Comparison of ENCODE assay signal across 21 mouse cellular contexts in the genomic region with DNA sequence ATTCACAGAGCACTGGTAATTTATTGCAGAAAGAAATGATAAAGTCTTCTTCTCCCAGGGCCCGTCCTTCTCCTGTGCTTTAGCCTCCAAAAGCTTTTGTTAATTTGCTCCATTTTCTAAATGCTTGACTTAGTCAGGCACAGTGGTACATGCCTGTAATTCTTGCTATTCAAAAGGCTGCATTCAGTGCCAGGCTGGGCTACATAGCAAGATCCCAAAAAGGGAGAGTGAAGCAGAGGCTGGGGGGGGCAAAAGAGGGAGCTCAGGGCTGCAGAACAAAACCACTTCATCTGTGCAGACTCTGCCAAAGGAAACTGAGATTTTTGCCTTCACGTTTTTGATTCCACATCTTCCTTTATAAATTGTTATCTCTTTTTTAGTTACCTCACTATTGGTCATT. TPM values are rescaled to one million over a fixed set of nuclear protein-coding genes. Genes with fewer than 3 reads are reported as not detected.
DNase-seq lines count a peak whose midpoint lies in the region; ATAC-seq and TF ChIP-seq lines count a peak whose summit lies in the region.
"Had no signal": no experiment of that assay in that cellular context is flagged by ENCODE, and none has a peak within 500 bp of the region (broad histone marks: within the 10 kb centered on the region; RNA-seq: fewer than 3 reads in every experiment).

No protein-coding gene starts in this region.

- TF ChIP-seq CTCF in forebrain, postnatal 0 days (IDR thresholded peaks at IDR 0.05; ENCODE audit: low read depth), result no peak
- no peak for TF ChIP-seq CTCF in brain, embryonic 14.5 days (IDR thresholded peaks at IDR 0.05; ENCODE audit: borderline replicate concordance, extremely low read depth, insufficient read depth, insufficient read length)

- H3K27ac ChIP-seq in forebrain, embryonic 15.5 days (replicated peaks), result 0 out of 2 replicates have a peak overlapping the region, but pooled peaks have one; percentile 9
- no peak overlapping the region for H3K27ac ChIP-seq in forebrain, postnatal 0 days (ENCODE audit: low read depth, low read length)
- no peak overlapping the region for H3K27ac ChIP-seq in midbrain, embryonic 11.5 days (ENCODE audit: low read depth, low read length)
- no peak overlapping the region for H3K27ac ChIP-seq in midbrain, embryonic 16.5 days (ENCODE audit: low read length)
- H3K27ac ChIP-seq: embryonic facial prominence, embryonic 12.5 days; heart, embryonic 15.5 days; hindbrain, embryonic 13.5 days; hindbrain, postnatal 0 days had no signal

- H3K9me3 ChIP-seq in forebrain, embryonic 15.5 days, result no peaks in the 10 kb centered on the region
- H3K9me3 ChIP-seq in forebrain, postnatal 0 days (ENCODE audit: low read length), result no peaks in the 10 kb centered on the region
- no peaks in the 10 kb centered on the region for H3K9me3 ChIP-seq in midbrain, embryonic 11.5 days (ENCODE audit: control insufficient read depth, low read length)
- H3K9me3 ChIP-seq in midbrain, embryonic 16.5 days (replicated peaks; ENCODE audit: control insufficient read depth, low read length, poor library complexity, severe bottlenecking), result no peaks in the 10 kb centered on the region
- H3K9me3 ChIP-seq: embryonic facial prominence, embryonic 12.5 days; heart, embryonic 15.5 days; hindbrain, embryonic 13.5 days had no signal

- H3K27me3 ChIP-seq in forebrain, embryonic 15.5 days, result no peaks in the 10 kb centered on the region
- H3K27me3 ChIP-seq in forebrain, postnatal 0 days (ENCODE audit: insufficient read depth, low read length), result no peaks in the 10 kb centered on the region
- no peaks in the 10 kb centered on the region for H3K27me3 ChIP-seq in midbrain, embryonic 11.5 days (ENCODE audit: control insufficient read depth, insufficient read depth, low read length)
- no peaks in the 10 kb centered on the region for H3K27me3 ChIP-seq in midbrain, embryonic 16.5 days (ENCODE audit: control insufficient read depth, insufficient read depth, low read depth, low read length)
- H3K27me3 ChIP-seq: CH12.LX; embryonic facial prominence, embryonic 12.5 days; heart, embryonic 15.5 days; hindbrain, embryonic 13.5 days had no signal

- no peak for DNase-seq in forebrain, postnatal 0 days
- peak; percentile 12 for DNase-seq in midbrain, embryonic 11.5 days (ENCODE audit: low spot score, missing footprints)
- DNase-seq in Muller cell, postnatal 12 days (ENCODE audit: inconsistent ontology term), result peak; percentile 91
- peak; percentile 75 for DNase-seq in brain, embryonic 14.5 days (ENCODE audit: low read depth)
- DNase-seq in gastrocnemius, adult 8-10 months (ENCODE audit: low spot score in 2 of 2), result no peak
- DNase-seq: adrenal gland, adult 2 months; adrenal gland, postnatal 25 days; cerebellum, adult 11-12 months; cerebellum, adult 9-10 months; cerebellum, postnatal 25 days; gastrocnemius, postnatal 10 days; heart, adult 18-20 months; heart, postnatal 14 days had no signal

- H3K4me1 ChIP-seq in forebrain, embryonic 15.5 days, result peaks cover 15% of the 10 kb centered on the region
- no peaks in the 10 kb centered on the region; the same call in 1 of the 2 replicates for H3K4me1 ChIP-seq in forebrain, postnatal 0 days (ENCODE audit: insufficient read depth)
- H3K4me1 ChIP-seq in midbrain, embryonic 11.5 days (ENCODE audit: control insufficient read depth, insufficient read depth, low read length), result no peaks in the 10 kb centered on the region
- no peaks in the 10 kb centered on the region for H3K4me1 ChIP-seq in midbrain, embryonic 16.5 days (ENCODE audit: control insufficient read depth, insufficient read depth, low read length)
- H3K4me1 ChIP-seq: embryonic facial prominence, embryonic 12.5 days; heart, embryonic 15.5 days; hindbrain, embryonic 13.5 days had no signal

- no peak overlapping the region for H3K4me3 ChIP-seq in forebrain, embryonic 15.5 days
- no peak overlapping the region for H3K4me3 ChIP-seq in forebrain, postnatal 0 days (ENCODE audit: low read depth, low read length)
- no peak overlapping the region for H3K4me3 ChIP-seq in midbrain, embryonic 11.5 days (ENCODE audit: low read depth, low read length)
- no peak overlapping the region for H3K4me3 ChIP-seq in midbrain, embryonic 16.5 days (ENCODE audit: low read depth, low read length)
- H3K4me3 ChIP-seq: embryonic facial prominence, embryonic 12.5 days; heart, embryonic 15.5 days; hindbrain, embryonic 13.5 days had no signal

- no peak overlapping the region for H3K9ac ChIP-seq in forebrain, embryonic 15.5 days (replicated peaks)
- no peak overlapping the region for H3K9ac ChIP-seq in forebrain, postnatal 0 days
- no peak overlapping the region for H3K9ac ChIP-seq in midbrain, embryonic 11.5 days (ENCODE audit: low read length)
- H3K9ac ChIP-seq in midbrain, embryonic 16.5 days (ENCODE audit: low read depth, low read length), result no peak overlapping the region
- H3K9ac ChIP-seq: embryonic facial prominence, embryonic 12.5 days; heart, embryonic 15.5 days; hindbrain, embryonic 13.5 days had no signal

- H3K4me2 ChIP-seq in forebrain, embryonic 15.5 days (replicated peaks), result no peak overlapping the region
- H3K4me2 ChIP-seq in forebrain, postnatal 0 days (ENCODE audit: low read depth), result no peak overlapping the region
- no peak overlapping the region for H3K4me2 ChIP-seq in midbrain, embryonic 11.5 days
- no peak overlapping the region for H3K4me2 ChIP-seq in midbrain, embryonic 16.5 days (ENCODE audit: low read length)
- H3K4me2 ChIP-seq: embryonic facial prominence, embryonic 12.5 days; heart, embryonic 11.5 days; heart, embryonic 15.5 days; hindbrain, embryonic 13.5 days had no signal

- no peak; the same call in 1 of the 2 replicates for ATAC-seq in forebrain, embryonic 15.5 days (replicated peaks)
- no peak for ATAC-seq in forebrain, postnatal 0 days
- no peak for ATAC-seq in midbrain, embryonic 11.5 days (ENCODE audit: low FRiP score)
- ATAC-seq in midbrain, embryonic 16.5 days, result no peak
- ATAC-seq: hindbrain, postnatal 0 days had no signal

- no peak for TF ChIP-seq POLR2A in brain, embryonic 14.5 days (IDR thresholded peaks at IDR 0.05; ENCODE audit: borderline replicate concordance, extremely low read depth, insufficient read depth, insufficient read length, poor library complexity, severe bottlenecking)

- 45% methylated on average over 2 of the region's 2 CpGs for WGBS in forebrain, embryonic 15.5 days
- 45% methylated on average over 2 of the region's 2 CpGs for WGBS in forebrain, postnatal 0 days
- 83% methylated on average over 2 of the region's 2 CpGs for WGBS in midbrain, embryonic 11.5 days
- WGBS in midbrain, embryonic 16.5 days, result 65% methylated on average over 2 of the region's 2 CpGs

- peaks cover 27% of the 10 kb centered on the region; the same call in 1 of the 2 replicates for H3K36me3 ChIP-seq in forebrain, embryonic 15.5 days
- peaks cover 5% of the 10 kb centered on the region; the same call in 1 of the 2 replicates for H3K36me3 ChIP-seq in forebrain, postnatal 0 days (ENCODE audit: insufficient read depth)
- H3K36me3 ChIP-seq in midbrain, embryonic 11.5 days (ENCODE audit: control insufficient read depth, insufficient read depth, low read length), result 0 out of 2 replicates have a peak, but pooled peaks cover 2% of the 10 kb centered on the region
- peaks cover 15% of the 10 kb centered on the region for H3K36me3 ChIP-seq in midbrain, embryonic 16.5 days (ENCODE audit: control insufficient read depth, insufficient read depth, low read length)

RNA-seq across cellular contexts. Expression of a gene that starts 28.7 kb away (rescaled TPM):
- polyA plus RNA-seq in forebrain, embryonic 15.5 days (2015; fragmentation: Nextera tagmentation; extraction: Ambion mirVana), result 87.6 and 88.3 TPM in 2 replicates
- 50.7 and 61.6 TPM in 2 replicates for total RNA-seq in forebrain, postnatal 0 days (2014; rRNA removed)
- 64.6 and 66.9 TPM in 2 replicates for polyA plus RNA-seq in forebrain, postnatal 0 days (2015; fragmentation: Nextera tagmentation; extraction: Ambion mirVana)
- 76.8 and 79.4 TPM in 2 replicates for polyA plus RNA-seq in midbrain, embryonic 11.5 days (2014; fragmentation: Nextera tagmentation; extraction: Ambion mirVana)
- polyA plus RNA-seq in midbrain, embryonic 16.5 days (2015; fragmentation: Nextera tagmentation; extraction: Ambion mirVana), result 84.8 and 94.5 TPM in 2 replicates
- polyA plus RNA-seq in brain, embryonic 14.5 days (2012; rRNA removed), result 45.2 and 53.5 TPM in 2 replicates
- 10 to 100 TPM; 60.5 to 70.7 (median 68.5) TPM for total RNA-seq in gastrocnemius, adult 8-10 months (2022)

Comparison
In these comparisons a context has a peak if more than half of its experiments do, and no peak if none do; other contexts are left out.
1. DNase-seq: peak in midbrain, embryonic 11.5 days (single experiment), Muller cell, postnatal 12 days (single experiment) and brain, embryonic 14.5 days (single experiment); none in forebrain, postnatal 0 days (single experiment) and gastrocnemius, adult 8-10 months (0 of 2).